ENCODE assay signal across 8 mouse cellular contexts in the genomic region with DNA sequence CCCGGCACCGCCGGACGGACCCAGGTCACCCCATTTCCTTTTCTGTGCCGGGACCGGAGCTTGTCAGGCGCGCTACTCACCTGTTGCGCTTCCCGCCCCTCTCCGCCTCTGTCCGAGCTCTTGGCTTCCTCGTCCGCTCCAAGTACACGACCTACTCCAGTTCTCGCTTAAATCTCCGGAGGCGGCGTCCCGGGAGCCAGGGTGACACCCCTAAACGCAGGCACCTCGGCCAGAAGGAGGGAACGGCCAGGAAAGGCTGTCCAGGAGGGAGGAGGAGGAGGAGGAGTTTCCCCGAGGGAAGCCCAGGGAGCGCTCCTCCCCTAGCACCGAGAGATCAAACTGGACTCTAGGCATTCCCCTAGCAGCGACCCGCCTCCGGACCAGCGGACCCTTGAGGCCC. TPM values are rescaled to one million over a fixed set of nuclear protein-coding genes. Genes with fewer than 3 reads are reported as not detected.
DNase-seq lines count a peak whose midpoint lies in the region; ATAC-seq and TF ChIP-seq lines count a peak whose summit lies in the region.

Tmprss2 (minus strand) TSS at position 257 of the 400 bp plus-strand sequence.

- peak within 1 kb of the TSS; percentile 4; the same call in 1 of the 2 replicates for H3K4me3 ChIP-seq in cortical plate, adult 2 months (ENCODE audit: insufficient read depth, low read length)
- H3K4me3 ChIP-seq in hindbrain, embryonic 14.5 days (replicated peaks; ENCODE audit: low read length) = peak within 1 kb of the TSS; percentile 33
- peak within 1 kb of the TSS; percentile 38 for H3K4me3 ChIP-seq in limb, embryonic 15.5 days
- H3K4me3 ChIP-seq in midbrain, postnatal 0 days (ENCODE audit: low read depth, low read length) = peak within 1 kb of the TSS; percentile 37

- TF ChIP-seq POLR2A in cortical plate, adult 2 months (IDR thresholded peaks at IDR 0.05; ENCODE audit: extremely low read depth, insufficient read depth, low read length) = no peak

- no peak for TF ChIP-seq CTCF in cortical plate, adult 2 months (IDR thresholded peaks at IDR 0.05; ENCODE audit: extremely low read depth, insufficient read depth, low read length)
- no peak for TF ChIP-seq CTCF in midbrain, postnatal 0 days (IDR thresholded peaks at IDR 0.05)

- H3K27me3 ChIP-seq in hindbrain, embryonic 14.5 days (ENCODE audit: control insufficient read depth, insufficient read depth, low read length) = peaks cover 42% of the 10 kb centered on the region
- H3K27me3 ChIP-seq in limb, embryonic 15.5 days = peaks cover 42% of the 10 kb centered on the region
- H3K27me3 ChIP-seq in midbrain, postnatal 0 days (ENCODE audit: insufficient read depth, low read length) = peaks cover 36% of the 10 kb centered on the region

- peak within 1 kb of the TSS; percentile 37; the same call in 1 of the 2 replicates for H3K9ac ChIP-seq in hindbrain, embryonic 14.5 days
- H3K9ac ChIP-seq in limb, embryonic 15.5 days = peak within 1 kb of the TSS; percentile 20; the same call in 1 of the 2 replicates
- no peak within 1 kb of the TSS for H3K9ac ChIP-seq in midbrain, postnatal 0 days (replicated peaks; ENCODE audit: low read length, poor library complexity, severe bottlenecking)

- no peak within 1 kb of the TSS for H3K27ac ChIP-seq in cortical plate, adult 2 months (ENCODE audit: insufficient read depth, low read length)
- no peak within 1 kb of the TSS for H3K27ac ChIP-seq in hindbrain, embryonic 14.5 days
- no peak within 1 kb of the TSS for H3K27ac ChIP-seq in limb, embryonic 15.5 days
- no peak within 1 kb of the TSS for H3K27ac ChIP-seq in midbrain, postnatal 0 days (ENCODE audit: low read depth, low read length)

- H3K4me2 ChIP-seq in hindbrain, embryonic 14.5 days (replicated peaks) = peak within 1 kb of the TSS; percentile 59
- peak within 1 kb of the TSS; percentile 75 for H3K4me2 ChIP-seq in limb, embryonic 15.5 days
- peak within 1 kb of the TSS; percentile 57 for H3K4me2 ChIP-seq in midbrain, postnatal 0 days (ENCODE audit: low read depth, low read length, poor library complexity, severe bottlenecking)

- no peaks in the 10 kb centered on the region for H3K9me3 ChIP-seq in hindbrain, embryonic 14.5 days (ENCODE audit: control insufficient read depth, low read length)
- no peaks in the 10 kb centered on the region for H3K9me3 ChIP-seq in limb, embryonic 15.5 days
- H3K9me3 ChIP-seq in midbrain, postnatal 0 days (ENCODE audit: low read length) = no peaks in the 10 kb centered on the region

- ATAC-seq in hindbrain, embryonic 14.5 days (ENCODE audit: low FRiP score) = no peak
- ATAC-seq in limb, embryonic 15.5 days (ENCODE audit: insufficient number of reproducible peaks, low FRiP score, low TSS enrichment, low read depth) = 0 out of 2 replicates have a peak, but pooled peaks have one; percentile 15
- no peak for ATAC-seq in midbrain, postnatal 0 days (ENCODE audit: low FRiP score)

- no peaks in the 10 kb centered on the region for H3K36me3 ChIP-seq in hindbrain, embryonic 14.5 days (replicated peaks; ENCODE audit: control insufficient read depth, insufficient read depth)
- no peaks in the 10 kb centered on the region for H3K36me3 ChIP-seq in limb, embryonic 15.5 days
- H3K36me3 ChIP-seq in midbrain, postnatal 0 days (ENCODE audit: insufficient read depth, low read length) = no peaks in the 10 kb centered on the region

- intact Hi-C loops in gastrocnemius, postnatal 36 days (cut with DNase I) = no loop called here

- no peaks in the 10 kb centered on the region for H3K4me1 ChIP-seq in cortical plate, adult 2 months (ENCODE audit: control insufficient read depth, insufficient read depth, low read length)
- H3K4me1 ChIP-seq in hindbrain, embryonic 14.5 days (replicated peaks; ENCODE audit: control insufficient read depth, insufficient read depth, low read length) = peaks cover 10% of the 10 kb centered on the region
- H3K4me1 ChIP-seq in limb, embryonic 15.5 days = peaks cover 15% of the 10 kb centered on the region
- H3K4me1 ChIP-seq in midbrain, postnatal 0 days (ENCODE audit: insufficient read depth, low read length) = peaks cover 5% of the 10 kb centered on the region; the same call in 1 of the 2 replicates

- under 1% methylated on average over 30 of the region's 30 CpGs for whole genome bisulfite sequencing in hindbrain, embryonic 14.5 days
- under 1% methylated on average over 30 of the region's 30 CpGs for WGBS in limb, embryonic 15.5 days
- 1% methylated on average over 27 of the region's 30 CpGs for WGBS in midbrain, postnatal 0 days

- peak; percentile 18 for DNase-seq in ZHBTc4 (ENCODE audit: low read depth, low spot score)
- no peak for DNase-seq in hindbrain, embryonic 14.5 days (ENCODE audit: low spot score)
- no peak for DNase-seq in midbrain, postnatal 0 days (ENCODE audit: low spot score)
- DNase-seq in frontal cortex, adult 2 months (ENCODE audit: extremely low spot score in 1 of 2, low spot score in 1 of 2) = no peak
- DNase-seq in spleen, postnatal 36 days (ENCODE audit: low spot score in 2 of 2) = no peak
- no peak for DNase-seq in gastrocnemius, postnatal 36 days

RNA-seq across cellular contexts. Expression of gene Tmprss2, which starts in this region (rescaled TPM):
- 0.06 and 0.23 TPM in 2 replicates for polyA plus RNA-seq in cortical plate, adult 2 months (2012; rRNA removed)
- not detected in 2 replicates for polyA plus RNA-seq in hindbrain, embryonic 14.5 days (2014; fragmentation: Nextera tagmentation; extraction: Ambion mirVana)
- polyA plus RNA-seq in limb, embryonic 15.5 days (2015; fragmentation: Nextera tagmentation; extraction: Ambion mirVana) = 0.78 and 0.97 TPM in 2 replicates
- total RNA-seq in midbrain, postnatal 0 days (2014; rRNA removed) = 0.22 and 0.24 TPM in 2 replicates
- 0.09 TPM in 1 of 2 replicates, not detected in the other for polyA plus RNA-seq in midbrain, postnatal 0 days (2015; fragmentation: Nextera tagmentation; extraction: Ambion mirVana)
- polyA plus RNA-seq in frontal cortex, adult 2 months (2012; rRNA removed) = 0.19 and 0.26 TPM in 2 replicates
- not detected for total RNA-seq in gastrocnemius, postnatal 36 days (2021)

Comparison
In these comparisons a context has a peak if more than half of its experiments do, and no peak if none do; other contexts are left out.
1. Peak in ATAC-seq, H3K4me3 ChIP-seq, H3K9ac ChIP-seq and H3K4me2 ChIP-seq in limb, embryonic 15.5 days; RNA of the gene not detected or under 1 TPM.